16 mouse cellular contexts compared by ENCODE assay signal in the genomic region with DNA sequence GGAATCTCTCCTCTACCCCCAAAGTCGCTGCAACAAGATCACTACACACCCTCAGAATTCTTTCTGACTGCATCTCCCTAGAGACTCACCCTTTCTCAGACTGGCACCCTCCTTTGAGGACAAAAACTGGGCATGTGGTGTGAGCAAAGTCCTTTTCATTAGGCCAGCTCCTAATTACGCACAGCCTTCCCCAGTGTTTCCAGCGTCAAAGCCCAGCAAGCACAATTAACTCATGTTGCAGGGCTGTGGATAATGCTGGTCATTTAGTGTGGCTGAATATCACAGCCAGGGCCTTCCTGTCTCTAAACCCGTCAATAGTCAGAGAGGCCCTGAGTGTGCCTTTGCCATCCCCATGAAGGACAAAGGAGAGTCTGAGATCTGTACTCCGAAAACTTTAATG.
DNase-seq lines count a peak whose midpoint lies in the region; ATAC-seq lines count a peak whose summit lies in the region.
"Had no signal": no experiment of that assay in that cellular context is flagged by ENCODE, and none has a peak within 500 bp of the region (broad histone marks: within the 10 kb centered on the region; RNA-seq: fewer than 3 reads in every experiment).

No protein-coding gene starts in this region.

- peak; percentile 2 for DNase-seq in hindbrain, embryonic 10.5 days (ENCODE audit: low spot score)
- no peak for DNase-seq in hindbrain, embryonic 11.5 days (ENCODE audit: low spot score)
- DNase-seq in right cerebral cortex, adult 18-20 months, result peak; percentile 18
- DNase-seq in right cerebral cortex, postnatal 4 days, result no peak
- DNase-seq in urinary bladder, postnatal 14 days (ENCODE audit: low spot score), result no peak
- DNase-seq in lung, postnatal 14 days, result no peak
- DNase-seq: B cell, adult 2 months; cerebellum, adult 8-10 months; gastrocnemius, postnatal 36 days had no signal

- no peak overlapping the region for H3K4me2 ChIP-seq in hindbrain, embryonic 11.5 days (replicated peaks; ENCODE audit: low read depth, low read length)
- H3K4me2 ChIP-seq in hindbrain, embryonic 15.5 days, result no peak overlapping the region
- H3K4me2 ChIP-seq: heart, embryonic 15.5 days; intestine, embryonic 15.5 days had no signal

- no peaks in the 10 kb centered on the region for H3K27me3 ChIP-seq in hindbrain, embryonic 10.5 days (ENCODE audit: insufficient read depth, poor library complexity, severe bottlenecking)
- H3K27me3 ChIP-seq in hindbrain, embryonic 11.5 days (ENCODE audit: control insufficient read depth, insufficient read depth, low read length), result no peaks in the 10 kb centered on the region
- H3K27me3 ChIP-seq in hindbrain, embryonic 15.5 days, result no peaks in the 10 kb centered on the region
- H3K27me3 ChIP-seq: heart, embryonic 15.5 days; intestine, embryonic 15.5 days had no signal

- H3K9me3 ChIP-seq in hindbrain, embryonic 10.5 days, result no peaks in the 10 kb centered on the region
- H3K9me3 ChIP-seq in hindbrain, embryonic 11.5 days (ENCODE audit: control insufficient read depth, low read length), result no peaks in the 10 kb centered on the region
- H3K9me3 ChIP-seq in hindbrain, embryonic 15.5 days, result no peaks in the 10 kb centered on the region
- H3K9me3 ChIP-seq: embryonic facial prominence, embryonic 10.5 days; heart, embryonic 15.5 days; intestine, embryonic 15.5 days had no signal

- H3K4me1 ChIP-seq in hindbrain, embryonic 10.5 days (replicated peaks), result peaks cover 19% of the 10 kb centered on the region
- H3K4me1 ChIP-seq in hindbrain, embryonic 11.5 days (replicated peaks; ENCODE audit: control insufficient read depth, insufficient read depth, low read length), result no peaks in the 10 kb centered on the region
- peaks cover 13% of the 10 kb centered on the region for H3K4me1 ChIP-seq in hindbrain, embryonic 15.5 days (replicated peaks)
- H3K4me1 ChIP-seq: intestine, embryonic 15.5 days had no signal

- H3K36me3 ChIP-seq in hindbrain, embryonic 10.5 days, result no peaks in the 10 kb centered on the region
- H3K36me3 ChIP-seq in hindbrain, embryonic 11.5 days (ENCODE audit: control insufficient read depth, insufficient read depth, low read length), result no peaks in the 10 kb centered on the region
- H3K36me3 ChIP-seq in hindbrain, embryonic 15.5 days, result no peaks in the 10 kb centered on the region
- H3K36me3 ChIP-seq: embryonic facial prominence, embryonic 10.5 days; heart, embryonic 15.5 days; intestine, embryonic 15.5 days had no signal

- H3K9ac ChIP-seq in hindbrain, embryonic 11.5 days (ENCODE audit: low read depth, low read length), result no peak overlapping the region
- H3K9ac ChIP-seq in hindbrain, embryonic 15.5 days, result no peak overlapping the region
- H3K9ac ChIP-seq: heart, embryonic 15.5 days; intestine, embryonic 15.5 days had no signal

- H3K4me3 ChIP-seq in hindbrain, embryonic 10.5 days, result no peak overlapping the region
- H3K4me3 ChIP-seq in hindbrain, embryonic 11.5 days (ENCODE audit: low read depth, low read length), result no peak overlapping the region
- no peak overlapping the region for H3K4me3 ChIP-seq in hindbrain, embryonic 15.5 days
- H3K4me3 ChIP-seq: embryonic facial prominence, embryonic 10.5 days; heart, embryonic 15.5 days; intestine, embryonic 15.5 days; myocyte had no signal

- 54% methylated on average over 5 of the region's 5 CpGs for WGBS in hindbrain, embryonic 10.5 days
- WGBS in hindbrain, embryonic 11.5 days, result 66% methylated on average over 5 of the region's 5 CpGs
- WGBS in hindbrain, embryonic 15.5 days, result 47% methylated on average over 5 of the region's 5 CpGs

- H3K27ac ChIP-seq in hindbrain, embryonic 10.5 days, result 0 out of 2 replicates have a peak overlapping the region, but pooled peaks have one; percentile 23
- H3K27ac ChIP-seq in hindbrain, embryonic 11.5 days (ENCODE audit: low read depth, low read length), result no peak overlapping the region
- peak overlapping the region; percentile 48; the same call in 1 of the 2 replicates for H3K27ac ChIP-seq in hindbrain, embryonic 15.5 days (replicated peaks)
- H3K27ac ChIP-seq: embryonic facial prominence, embryonic 10.5 days; heart, embryonic 15.5 days; intestine, embryonic 15.5 days; macrophage had no signal

- no peak for ATAC-seq in hindbrain, embryonic 11.5 days (ENCODE audit: low FRiP score)
- no peak for ATAC-seq in hindbrain, embryonic 15.5 days (ENCODE audit: low FRiP score, low read depth)
- no peak for ATAC-seq in cerebellum, adult (ENCODE audit: insufficient number of reproducible peaks, low FRiP score, low TSS enrichment)
- ATAC-seq: intestine, embryonic 15.5 days had no signal

Comparison
In these comparisons a context has a peak if more than half of its experiments do, and no peak if none do; other contexts are left out.
1. DNase-seq: peak in hindbrain, embryonic 10.5 days (single experiment) and right cerebral cortex, adult 18-20 months (single experiment); none in hindbrain, embryonic 11.5 days (single experiment), right cerebral cortex, postnatal 4 days (single experiment), urinary bladder, postnatal 14 days (single experiment) and lung, postnatal 14 days (single experiment).